Mouse (Mus musculus): ENCODE data around the gene Hmgcs1.

Hmgcs1 gene

GRCm38 (mm10) chr13:119753859-119754634, 63.9 kb downstream of the Hmgcs1 start:
- DNase-seq (ENCODE audit: low spot score), result no peak

DNA sequence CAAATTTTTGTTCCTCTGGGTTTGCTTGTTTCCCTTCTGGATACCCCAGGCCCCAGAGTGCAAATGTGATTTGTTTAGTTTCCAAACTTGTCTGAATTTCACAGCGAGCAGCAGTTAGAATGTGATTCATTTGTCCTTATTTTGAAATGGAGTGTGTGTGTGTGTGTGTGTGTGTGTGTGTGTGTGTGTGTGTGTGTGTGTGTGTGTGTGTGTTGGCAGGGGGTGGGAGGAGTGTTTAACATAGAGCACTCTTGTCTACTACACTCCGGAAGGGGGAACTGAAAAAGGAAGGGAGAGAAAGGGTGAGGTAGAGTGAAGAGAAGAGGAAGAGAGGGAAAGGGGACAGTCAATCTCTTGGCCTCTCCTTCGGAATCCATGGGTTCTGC, 64.4 kb downstream of the Hmgcs1 start:
- no peak for DNase-seq (ENCODE audit: low spot score)

GRCm38 (mm10) chr13:119755141-119755547, 65.0 kb downstream of the Hmgcs1 start:
- no peak for DNase-seq (ENCODE audit: low spot score)

- DNase-seq (ENCODE audit: low spot score), result no peak
These were observed 65.7 kb downstream of the Hmgcs1 start, which contains the start of gene Nim1k for GRCm38 (mm10) chr13:119755681-119756471. Gene Nim1k (minus strand): TSS chr13:119755882.

DNA sequence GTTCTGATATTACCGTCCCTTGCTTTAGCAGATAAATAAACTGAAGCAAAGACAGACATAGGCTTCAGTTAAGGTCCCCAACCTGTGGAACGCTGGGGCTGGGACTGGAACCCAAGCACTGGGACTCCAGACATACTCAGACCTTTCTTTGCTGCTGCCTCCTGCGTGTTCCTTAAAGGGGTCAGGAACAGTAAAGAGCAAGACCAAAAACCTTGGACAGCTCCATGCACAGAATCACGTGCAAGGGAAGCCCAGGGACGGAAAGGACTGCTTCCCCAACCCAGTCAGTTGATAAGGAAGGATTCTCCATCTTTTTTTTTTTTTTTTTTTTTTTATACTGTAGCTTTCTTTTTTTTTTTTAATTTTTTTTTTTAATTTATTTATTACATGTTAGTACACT, 66.7 kb downstream of the Hmgcs1 start:
- no peak for DNase-seq (ENCODE audit: low spot score)

Measured in layer of hippocampus, adult 9-10 months (tissue).